Mouse (Mus musculus) testis, postnatal 14 days (tissue): ENCODE data around the gene Efna3.
A peak's percentile ranks its signal among the peaks of the same experiment; 100 is the strongest.

Experiments used
- DNase-seq: peaks from one replicate; pipeline ENCODE4 v3.0.0; 2021; ENCODE audit warnings: low spot score

Efna3 gene

DNA sequence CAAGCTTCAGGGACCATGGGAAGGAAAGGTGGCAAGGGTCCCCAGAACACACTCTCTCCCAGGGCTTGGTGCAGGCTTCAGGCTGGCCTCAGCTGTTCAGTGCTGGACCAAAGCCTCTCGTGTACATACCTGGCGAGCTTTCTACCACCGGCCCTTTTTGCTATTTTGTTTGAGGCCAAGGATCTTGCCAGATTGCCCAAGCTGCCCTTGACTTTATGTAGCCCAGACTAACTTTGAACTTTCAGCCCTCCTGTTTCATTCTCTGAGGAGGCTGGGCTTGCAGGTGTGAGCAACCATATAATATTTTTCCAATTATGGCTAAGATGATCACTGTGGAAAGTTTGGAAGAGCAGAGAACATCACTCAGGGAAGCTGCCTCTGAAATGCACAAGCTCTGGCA is 38.5 kb downstream of the Efna3 start:
- no peak for DNase-seq

DNA sequence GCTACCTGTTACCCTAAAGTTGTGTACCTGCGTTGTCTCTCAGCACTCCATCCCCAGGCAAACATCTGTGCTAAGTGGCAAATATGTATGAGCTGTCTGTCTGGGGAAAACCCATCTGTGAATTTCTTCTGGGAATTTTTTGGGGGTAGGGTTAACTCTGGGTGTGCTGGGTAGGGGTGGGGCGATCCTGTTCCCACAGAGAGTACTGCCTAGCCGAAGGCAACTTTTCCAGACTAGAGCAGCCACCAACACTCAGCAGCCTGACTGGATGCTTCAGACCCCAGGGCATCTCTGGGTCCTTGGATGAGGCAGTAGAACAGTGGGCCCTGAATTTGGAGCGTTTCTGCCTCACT is 40.5 kb downstream of the Efna3 start:
- DNase-seq, result no peak

DNA sequence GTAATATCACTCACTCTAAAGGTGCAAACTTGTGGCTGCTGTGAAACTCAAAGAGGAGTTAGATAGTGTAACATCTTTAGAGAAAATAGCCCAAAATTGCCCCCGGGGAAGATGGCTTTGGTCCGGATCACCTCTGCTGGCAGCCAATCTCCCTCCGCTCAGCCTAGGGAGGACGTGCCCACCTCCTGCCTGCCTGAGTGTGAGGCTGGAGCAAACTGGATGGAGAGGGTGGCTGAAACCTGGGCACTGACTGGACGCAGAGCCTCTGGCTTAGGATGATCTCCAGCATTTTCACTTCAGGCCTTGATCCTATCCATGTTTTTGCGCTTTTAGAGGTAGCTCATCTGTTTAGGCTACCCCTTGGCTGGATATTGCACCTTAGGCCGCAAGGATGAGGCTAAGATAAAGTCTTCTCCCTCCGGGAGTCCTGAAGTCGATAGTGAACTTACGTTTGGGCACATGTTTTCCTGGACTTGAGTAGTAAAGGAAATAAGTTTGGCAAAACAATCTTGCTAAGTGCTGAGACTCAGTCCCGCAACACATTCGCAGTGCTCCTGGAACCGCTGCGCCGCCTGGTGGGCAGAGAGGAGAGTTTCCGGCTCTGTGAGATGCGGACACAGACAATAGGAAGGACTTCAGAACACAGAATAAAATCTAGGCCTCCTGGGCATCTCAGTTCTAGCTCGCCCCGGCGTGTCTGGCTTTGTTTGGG is 41.0 kb downstream of the Efna3 start:
- DNase-seq, result peak; percentile 81

DNA sequence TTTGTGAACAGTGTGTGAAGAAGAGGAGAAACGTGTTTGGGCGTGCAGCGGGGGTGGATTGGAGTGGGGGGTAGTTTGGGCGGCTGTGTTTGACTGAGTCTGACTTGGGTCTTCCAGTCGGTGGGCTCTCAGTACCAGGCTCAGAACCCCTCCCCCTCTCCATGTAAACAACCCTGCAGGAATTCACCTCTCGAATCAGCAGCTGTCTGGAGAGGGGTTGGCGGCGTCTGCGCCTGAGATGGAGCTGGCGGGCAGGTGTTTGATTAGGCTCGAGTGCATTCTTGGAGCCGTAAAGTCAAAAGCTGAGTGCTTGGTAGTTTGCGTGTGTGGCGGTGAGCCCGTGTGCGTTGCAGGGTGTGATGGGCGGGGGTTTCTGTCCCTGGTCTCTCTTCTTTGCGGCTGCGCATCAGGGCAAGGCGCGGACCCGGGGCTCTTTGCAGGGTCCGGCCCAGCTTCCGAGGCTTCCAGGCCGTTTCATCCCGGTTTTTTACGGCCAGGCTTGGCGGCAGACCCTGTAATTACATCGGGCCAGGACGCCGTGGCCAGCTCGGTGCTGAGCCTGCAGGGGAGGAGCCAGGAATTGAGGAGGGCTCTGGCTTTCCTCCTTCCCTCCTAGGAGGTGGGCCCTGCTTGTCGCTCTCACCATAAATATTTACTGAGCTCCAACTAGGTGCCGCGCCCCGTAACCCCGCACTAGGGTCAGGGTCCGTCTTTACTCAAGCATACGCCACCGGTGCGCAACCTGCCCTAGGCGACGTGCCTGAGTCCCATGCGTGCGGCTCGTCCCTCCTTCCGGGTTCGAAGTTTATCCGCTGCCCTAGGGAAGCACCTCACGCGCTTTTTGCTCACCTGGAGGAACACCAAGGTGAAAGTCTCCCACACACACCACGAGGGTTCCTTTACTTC is 41.9 kb downstream of the Efna3 start, which contains the start of gene Efna1:
Gene Efna1, minus strand, starts transcription at position 537 of the 906 bp plus-strand sequence.
- peak; percentile 53 for DNase-seq

DNA sequence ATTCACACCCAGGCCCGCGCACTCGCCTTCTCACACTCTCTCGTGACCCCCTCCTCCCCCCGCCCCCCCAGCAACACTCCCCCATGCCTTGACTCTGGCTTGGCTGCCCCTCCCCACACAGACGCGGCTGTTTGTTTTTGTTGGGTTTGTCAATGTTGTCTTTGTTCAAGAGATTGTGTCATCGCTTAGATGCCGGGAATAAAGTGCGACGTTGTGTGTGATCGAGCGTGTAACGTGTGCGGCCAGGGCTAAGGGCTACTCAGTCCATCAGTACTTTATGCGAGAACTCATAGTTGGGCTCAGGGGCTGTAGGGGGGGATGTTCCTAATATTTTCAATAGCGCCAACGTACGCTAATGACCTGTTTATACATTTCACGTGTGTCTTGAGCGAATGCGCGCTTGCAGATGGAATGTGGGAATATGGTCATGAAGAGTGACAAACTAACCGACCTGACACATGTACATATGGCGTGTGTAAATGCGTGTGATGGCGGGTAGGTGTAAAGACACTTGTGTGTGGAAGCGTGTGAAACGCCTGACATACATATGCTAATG is 42.6 kb downstream of the Efna3 start:
- no peak for DNase-seq

DNA sequence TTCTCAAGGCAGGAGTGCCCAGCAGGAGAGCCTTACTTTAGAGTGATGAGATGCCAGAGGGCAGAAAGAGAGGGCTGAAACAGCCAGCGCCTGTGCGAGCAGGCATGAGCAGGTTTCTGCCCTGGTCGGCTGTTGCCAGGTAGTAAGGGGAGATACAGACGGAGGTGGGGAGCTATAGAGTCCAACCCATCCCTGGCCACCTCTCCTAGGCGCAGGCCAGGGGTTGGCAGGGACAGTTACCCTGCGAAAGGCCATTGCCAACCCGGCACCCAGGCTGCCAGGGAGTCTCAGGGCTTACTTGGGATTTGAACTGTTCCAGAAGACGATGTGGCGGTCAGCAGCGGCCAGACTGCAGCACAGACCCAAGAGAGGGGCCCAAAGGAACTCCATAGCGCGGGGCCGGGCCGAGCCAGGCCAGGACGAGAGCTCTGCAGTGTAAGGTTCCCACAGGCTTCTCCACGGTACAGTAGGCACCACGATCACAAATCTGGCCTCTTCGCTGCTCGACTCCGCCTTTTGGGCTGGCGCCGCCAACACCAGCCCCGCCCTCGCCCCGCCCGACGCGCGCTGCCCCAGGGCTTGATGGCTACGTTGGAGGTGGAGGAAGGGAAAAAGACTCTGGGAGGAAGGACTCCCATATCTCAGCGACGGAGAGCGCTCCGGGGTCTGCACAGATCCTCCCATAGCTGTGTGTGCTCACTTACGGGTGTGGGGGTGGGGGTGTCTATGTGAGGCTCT is 43.4 kb downstream of the Efna3 start:
- peak; percentile 70 for DNase-seq

DNA sequence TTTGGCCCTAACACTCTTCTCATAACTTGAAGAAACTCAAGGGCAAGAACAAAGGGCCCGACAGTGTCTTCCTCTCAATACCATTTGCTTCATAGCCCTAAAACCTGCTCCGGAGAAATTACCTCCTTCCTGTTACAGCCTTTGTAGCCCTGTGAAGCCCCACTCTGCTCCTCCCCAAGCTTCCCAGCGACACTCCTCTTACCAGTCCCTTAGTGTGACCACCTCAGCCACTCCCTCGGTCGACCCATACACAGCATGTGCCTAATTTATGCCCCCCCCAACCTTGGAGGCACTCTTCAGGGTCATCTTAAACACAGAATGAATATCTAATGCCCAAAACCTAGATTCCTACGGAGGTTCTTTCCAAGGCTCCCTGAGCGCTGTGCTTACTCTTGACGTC is 44.1 kb downstream of the Efna3 start:
- no peak for DNase-seq

DNA sequence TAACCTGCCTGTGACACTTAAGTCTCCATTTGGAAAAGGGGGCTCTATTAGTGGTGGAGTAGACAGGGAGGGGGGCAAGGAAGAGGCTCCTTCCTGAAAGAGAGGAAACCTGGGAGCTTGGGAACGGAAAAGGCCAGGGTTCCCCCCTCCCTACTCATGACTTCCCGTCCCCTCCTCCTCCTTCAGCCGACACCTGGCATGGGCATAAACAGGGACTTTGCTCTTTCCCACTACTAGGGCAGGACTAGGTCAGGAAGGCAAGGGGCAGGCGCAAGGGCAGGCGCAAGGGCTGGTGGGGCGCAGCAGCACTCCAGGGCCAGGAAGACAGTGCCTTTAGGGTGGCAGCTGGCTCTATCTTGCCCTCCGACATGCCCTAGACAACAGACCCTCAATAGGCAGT is 44.7 kb downstream of the Efna3 start:
- no peak for DNase-seq

DNA sequence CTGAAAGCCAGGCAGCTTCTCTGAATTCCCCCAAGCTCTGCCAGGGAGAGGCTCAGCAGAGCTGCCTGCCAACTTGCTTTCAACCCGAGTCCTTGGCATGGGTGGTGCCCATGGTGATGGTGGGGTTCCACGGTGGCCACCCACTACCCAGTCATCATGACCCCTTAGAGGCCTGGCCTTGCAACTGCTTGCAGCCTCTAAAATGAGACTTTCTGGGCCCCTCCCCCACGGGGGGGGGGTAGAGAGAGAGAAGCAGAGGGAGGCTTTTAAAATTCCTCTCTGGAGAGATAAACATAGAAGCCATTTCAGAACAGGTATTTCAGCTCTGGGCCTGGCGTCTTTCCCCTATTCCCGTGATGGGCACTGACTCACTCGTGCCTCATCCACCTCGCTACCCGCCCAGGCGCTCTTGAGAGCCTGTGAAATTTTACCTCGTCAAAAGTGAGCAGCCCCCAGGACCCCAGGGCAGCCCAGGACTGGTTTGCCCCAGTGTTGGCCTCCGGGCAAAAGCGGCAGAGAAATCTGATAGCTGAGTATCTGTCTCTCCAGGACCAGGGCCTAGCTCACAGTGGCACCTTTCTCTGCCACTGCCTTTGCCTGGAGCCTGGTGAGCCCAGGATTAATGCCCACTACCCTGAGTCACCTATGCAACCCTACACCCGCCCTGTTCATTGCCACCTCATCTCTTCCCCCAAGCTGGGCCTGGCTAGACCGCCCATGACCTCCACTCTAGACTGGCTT is 45.3 kb downstream of the Efna3 start:
- DNase-seq, result no peak

DNA sequence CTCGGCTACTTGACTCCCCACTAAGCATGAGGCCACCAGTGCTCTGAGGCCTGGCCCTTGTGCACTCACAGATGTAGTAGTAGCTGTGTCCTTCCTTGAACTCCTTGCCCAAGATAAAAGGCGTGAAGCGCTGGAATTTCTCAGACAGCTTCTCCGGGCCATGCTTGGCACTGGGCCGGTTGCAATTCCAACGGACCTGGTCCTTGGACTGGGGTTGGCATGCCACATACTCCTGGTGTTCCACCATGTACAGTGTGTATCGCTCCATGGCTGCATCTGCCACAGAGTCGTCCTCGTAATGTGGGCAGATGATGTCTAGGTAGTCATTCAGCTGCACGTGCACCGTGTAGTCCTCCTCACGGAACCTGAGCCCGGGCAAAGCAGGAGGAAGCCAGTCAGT is 46.7 kb downstream of the Efna3 start:
- no peak for DNase-seq

DNA sequence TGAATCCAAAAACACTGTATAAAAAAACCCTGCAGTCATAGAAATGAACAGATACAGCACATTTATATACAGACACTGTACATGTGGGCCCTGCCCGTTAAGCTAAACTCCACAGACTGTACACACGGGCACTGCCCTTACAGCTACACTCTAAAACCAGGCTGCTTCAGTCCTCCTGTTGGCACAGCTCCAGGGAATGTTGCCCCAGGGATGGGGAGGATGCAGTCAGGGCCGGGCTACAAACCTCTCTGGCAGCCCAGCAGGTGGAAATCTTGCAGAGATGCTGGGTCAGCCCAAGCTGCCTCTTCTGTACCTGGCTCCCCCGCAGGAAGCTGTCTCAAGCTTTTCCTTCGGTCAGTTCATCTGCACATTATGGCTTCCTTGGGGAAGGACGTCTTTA is 51.0 kb downstream of the Efna3 start:
- DNase-seq, result no peak

DNA sequence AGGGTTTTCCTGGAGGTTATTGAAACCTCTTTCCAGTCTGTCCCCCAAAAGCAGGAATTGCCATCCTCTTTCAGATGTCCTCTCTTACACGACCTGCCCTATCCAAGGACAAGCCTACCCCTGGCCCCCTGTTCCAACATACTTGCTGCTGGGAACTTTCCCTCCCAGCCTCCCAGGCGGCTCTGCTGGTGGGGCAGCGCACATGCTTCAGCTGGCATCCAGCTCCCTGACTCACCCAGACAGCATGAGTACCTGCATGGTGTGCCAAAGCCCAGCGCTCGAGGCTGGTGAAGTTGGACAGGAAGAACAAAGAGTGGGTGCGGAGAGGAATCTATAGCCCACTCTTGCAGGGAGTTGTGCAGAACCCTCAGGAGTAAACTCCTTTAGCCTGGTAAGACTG is 51.9 kb downstream of the Efna3 start:
- no peak for DNase-seq

DNA sequence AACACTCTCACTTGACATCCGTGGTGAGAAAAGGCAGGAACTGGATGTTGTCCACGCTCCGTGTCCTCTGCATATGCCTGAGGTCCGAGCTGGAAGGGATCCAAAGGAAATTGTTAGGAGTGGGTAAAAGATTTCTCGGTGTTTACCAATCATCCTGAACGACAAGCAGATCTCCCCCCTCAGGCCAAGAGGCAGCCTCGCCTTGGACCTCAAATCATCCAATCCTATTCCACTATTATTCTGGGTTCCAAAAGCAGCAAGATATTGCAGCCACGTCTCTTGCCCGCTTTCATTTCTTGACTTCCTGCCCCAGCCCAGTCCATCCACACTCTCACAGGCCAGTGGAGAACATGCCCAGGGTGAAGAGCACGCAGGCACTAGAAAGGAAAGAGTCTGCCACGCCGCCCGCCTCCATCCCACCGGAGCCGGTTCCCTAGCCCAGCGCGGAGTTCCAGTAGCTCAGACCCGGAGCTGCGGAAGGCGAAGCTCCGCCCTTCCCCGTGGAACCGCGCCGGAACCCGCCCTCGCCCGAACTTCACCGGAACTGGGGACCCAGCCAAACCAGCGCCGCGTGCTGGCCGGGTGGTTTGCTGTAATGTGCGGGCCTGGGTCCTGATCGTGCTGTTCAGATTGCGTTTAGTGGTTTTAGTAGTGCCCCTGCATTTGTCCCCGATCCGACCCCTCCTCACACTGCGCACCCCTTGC is 52.6 kb downstream of the Efna3 start, which contains the start of gene Slc50a1:
Gene Slc50a1, minus strand, starts transcription at position 520 of the 705 bp plus-strand sequence.
- peak; percentile 74 for DNase-seq

DNA sequence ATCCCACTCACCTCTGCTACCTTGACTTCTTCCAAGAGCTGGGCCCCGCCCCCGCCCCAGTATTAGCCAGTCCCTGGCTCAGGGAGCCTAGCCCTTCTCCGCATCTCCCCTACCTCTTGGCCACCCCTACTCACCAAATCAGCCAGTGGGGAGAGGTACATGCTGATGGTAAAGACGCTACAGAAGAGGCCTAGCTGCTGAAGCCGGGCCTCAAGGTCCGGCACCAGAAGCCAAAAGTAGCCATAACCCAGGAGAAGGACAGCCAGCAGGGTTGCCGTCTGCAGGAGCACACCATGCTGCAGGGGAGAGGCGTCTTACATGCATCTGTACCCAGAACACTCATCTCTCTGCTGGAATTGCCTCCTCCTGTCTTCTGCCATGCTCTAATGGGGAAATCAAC is 53.8 kb downstream of the Efna3 start:
- DNase-seq, result no peak

DNA sequence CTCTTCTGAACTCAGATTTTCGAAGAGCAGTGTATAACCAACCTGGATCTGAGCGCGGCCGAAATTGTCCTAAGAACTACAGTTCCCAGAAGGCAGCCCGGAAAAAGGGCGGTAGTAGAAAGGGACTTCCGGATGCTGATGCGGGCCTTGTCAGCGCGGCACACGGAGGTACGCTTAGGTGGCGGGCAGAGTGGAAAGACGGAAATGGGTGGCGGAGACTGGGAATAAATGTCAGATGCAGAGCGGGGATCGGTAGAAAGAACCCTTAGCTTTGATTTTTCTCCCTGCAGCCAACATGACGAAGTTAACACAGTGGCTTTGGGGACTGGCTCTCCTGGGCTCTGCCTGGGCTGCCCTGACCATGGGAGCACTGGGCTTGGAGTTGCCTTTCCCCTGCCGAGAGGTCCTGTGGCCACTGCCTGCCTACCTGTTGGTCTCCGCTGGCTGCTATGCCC is 56.3 kb downstream of the Efna3 start:
- DNase-seq, result peak; percentile 81
